Mouse (Mus musculus): ENCODE data around the gene Mrpl22. TPM values are rescaled to one million over a fixed set of nuclear protein-coding genes. Genes with fewer than 3 reads are reported as not detected.
"Not testable (repeated sequence)": the region's sequence is repeated elsewhere in the genome, so short reads cannot be mapped to it uniquely, and the experiment has no call there.

Mrpl22 gene
- polyA plus RNA-seq, 1 experiment from 2014 or later, result 132 TPM

- ATAC-seq (replicated peaks; ENCODE audit: insufficient number of reproducible peaks, low FRiP score, low TSS enrichment, low read depth) (no peak), DNase-seq (ENCODE audit: low spot score) (no peak)
- H3K4me3 ChIP-seq (ENCODE audit: low read depth, low read length), result no peak overlapping the region
- H3K9me3 ChIP-seq (replicated peaks; ENCODE audit: control insufficient read depth, low read length), result no peaks in the 10 kb centered on the region
- H3K27ac ChIP-seq (replicated peaks; ENCODE audit: low read depth, low read length), result no peak overlapping the region
- WGBS, result 96% methylated on average over 6 of the region's 6 CpGs
- no peaks in the 10 kb centered on the region for H3K36me3 ChIP-seq (replicated peaks; ENCODE audit: control insufficient read depth, insufficient read depth, low read depth, low read length)
- H3K4me2 ChIP-seq (ENCODE audit: low read depth, low read length), result no peak overlapping the region
- no peaks in the 10 kb centered on the region for H3K27me3 ChIP-seq (ENCODE audit: control insufficient read depth, insufficient read depth, low read length)
- H3K4me1 ChIP-seq (ENCODE audit: control insufficient read depth, insufficient read depth, low read length), result no peaks in the 10 kb centered on the region
- no peak overlapping the region for H3K9ac ChIP-seq (replicated peaks; ENCODE audit: low read length)
Observed at GRCm38 (mm10) chr11:58189675-58190074, 18.2 kb downstream of the Mrpl22 start.

- H3K27me3 ChIP-seq (ENCODE audit: control insufficient read depth, insufficient read depth, low read length), result no peaks in the 10 kb centered on the region
- H3K9me3 ChIP-seq (replicated peaks; ENCODE audit: control insufficient read depth, low read length), result no peaks in the 10 kb centered on the region
- no peak for ATAC-seq (replicated peaks; ENCODE audit: insufficient number of reproducible peaks, low FRiP score, low TSS enrichment, low read depth)
- no peaks in the 10 kb centered on the region for H3K36me3 ChIP-seq (replicated peaks; ENCODE audit: control insufficient read depth, insufficient read depth, low read depth, low read length)
- WGBS, result 75% methylated on average over 3 of the region's 3 CpGs
- no peak for DNase-seq (ENCODE audit: low spot score)
- no peak overlapping the region for H3K27ac ChIP-seq (replicated peaks; ENCODE audit: low read depth, low read length)
- H3K4me2 ChIP-seq (ENCODE audit: low read depth, low read length), result no peak overlapping the region
- no peaks in the 10 kb centered on the region for H3K4me1 ChIP-seq (ENCODE audit: control insufficient read depth, insufficient read depth, low read length)
- no peak overlapping the region for H3K4me3 ChIP-seq (ENCODE audit: low read depth, low read length)
- no peak overlapping the region for H3K9ac ChIP-seq (replicated peaks; ENCODE audit: low read length)
Observed at GRCm38 (mm10) chr11:58193326-58193725, 21.9 kb downstream of the Mrpl22 start.

GRCm38 (mm10) chr11:58193860-58194520, 22.5 kb downstream of the Mrpl22 start:
- Histone ChIP-seq H3K9me3 (replicated peaks; ENCODE audit: control insufficient read depth, low read length) (no peaks in the 10 kb centered on the region), H3K27ac (replicated peaks; ENCODE audit: low read depth, low read length) (no peak overlapping the region), H3K9ac (replicated peaks; ENCODE audit: low read length) (no peak overlapping the region), H3K4me1 (ENCODE audit: control insufficient read depth, insufficient read depth, low read length) (no peaks in the 10 kb centered on the region), H3K4me3 (ENCODE audit: low read depth, low read length) (no peak overlapping the region), H3K36me3 (replicated peaks; ENCODE audit: control insufficient read depth, insufficient read depth, low read depth, low read length) (no peaks in the 10 kb centered on the region), H3K27me3 (ENCODE audit: control insufficient read depth, insufficient read depth, low read length) (no peaks in the 10 kb centered on the region), H3K4me2 (ENCODE audit: low read depth, low read length) (no peak overlapping the region)
- ATAC-seq (replicated peaks; ENCODE audit: insufficient number of reproducible peaks, low FRiP score, low TSS enrichment, low read depth) (no peak), DNase-seq (ENCODE audit: low spot score) (no peak)
- WGBS, result 42% methylated on average over 4 of the region's 4 CpGs

GRCm38 (mm10) chr11:58198663-58199062, 27.2 kb downstream of the Mrpl22 start:
- no peak overlapping the region for H3K4me2 ChIP-seq (ENCODE audit: low read depth, low read length)
- H3K27me3 ChIP-seq (ENCODE audit: control insufficient read depth, insufficient read depth, low read length), result no peaks in the 10 kb centered on the region
- no peak for DNase-seq (ENCODE audit: low spot score)
- WGBS, result 89% methylated on average over 4 of the region's 4 CpGs
- H3K27ac ChIP-seq (replicated peaks; ENCODE audit: low read depth, low read length), result no peak overlapping the region
- H3K36me3 ChIP-seq (replicated peaks; ENCODE audit: control insufficient read depth, insufficient read depth, low read depth, low read length), result no peaks in the 10 kb centered on the region
- no peaks in the 10 kb centered on the region for H3K9me3 ChIP-seq (replicated peaks; ENCODE audit: control insufficient read depth, low read length)
- H3K4me3 ChIP-seq (ENCODE audit: low read depth, low read length), result no peak overlapping the region
- no peaks in the 10 kb centered on the region for H3K4me1 ChIP-seq (ENCODE audit: control insufficient read depth, insufficient read depth, low read length)
- ATAC-seq (replicated peaks; ENCODE audit: insufficient number of reproducible peaks, low FRiP score, low TSS enrichment, low read depth), result no peak
- no peak overlapping the region for H3K9ac ChIP-seq (replicated peaks; ENCODE audit: low read length)

GRCm38 (mm10) chr11:58199229-58200037, 28.0 kb downstream of the Mrpl22 start, which contains the start of the genes Igtp and Irgm2:
Igtp (plus strand) TSS chr11:58199556.
Irgm2 (plus strand) TSS chr11:58199618.
- peak; percentile 59 for DNase-seq (ENCODE audit: low spot score)
- peak; percentile 75; the same call in 1 of the 2 replicates for ATAC-seq (replicated peaks; ENCODE audit: insufficient number of reproducible peaks, low FRiP score, low TSS enrichment, low read depth)
- H3K27me3 ChIP-seq (ENCODE audit: control insufficient read depth, insufficient read depth, low read length); H3K27ac ChIP-seq (replicated peaks; ENCODE audit: low read depth, low read length); H3K4me1 ChIP-seq (ENCODE audit: control insufficient read depth, insufficient read depth, low read length); H3K36me3 ChIP-seq (replicated peaks; ENCODE audit: control insufficient read depth, insufficient read depth, low read depth, low read length); H3K9me3 ChIP-seq (replicated peaks; ENCODE audit: control insufficient read depth, low read length): not testable (repeated sequence)
- peak within 1 kb of the TSS; percentile 48; the same call in 1 of the 2 replicates for H3K9ac ChIP-seq (replicated peaks; ENCODE audit: low read length)
- H3K4me2 ChIP-seq (ENCODE audit: low read depth, low read length), result peak within 1 kb of the TSS; percentile 68
- peak within 1 kb of the TSS; percentile 39 for H3K4me3 ChIP-seq (ENCODE audit: low read depth, low read length)
- 13% methylated on average over 13 of the region's 15 CpGs for WGBS

GRCm38 (mm10) chr11:58200226-58200625, 28.8 kb downstream of the Mrpl22 start:
- no peak overlapping the region for H3K9ac ChIP-seq (replicated peaks; ENCODE audit: low read length)
- no peaks in the 10 kb centered on the region for H3K4me1 ChIP-seq (ENCODE audit: control insufficient read depth, insufficient read depth, low read length)
- DNase-seq (ENCODE audit: low spot score) (no peak), ATAC-seq (replicated peaks; ENCODE audit: insufficient number of reproducible peaks, low FRiP score, low TSS enrichment, low read depth) (no peak)
- H3K4me2 ChIP-seq (ENCODE audit: low read depth, low read length), result no peak overlapping the region
- H3K36me3 ChIP-seq (replicated peaks; ENCODE audit: control insufficient read depth, insufficient read depth, low read depth, low read length), result no peaks in the 10 kb centered on the region
- no peaks in the 10 kb centered on the region for H3K9me3 ChIP-seq (replicated peaks; ENCODE audit: control insufficient read depth, low read length)
- H3K4me3 ChIP-seq (ENCODE audit: low read depth, low read length), result no peak overlapping the region
- WGBS, result 89% methylated on average over 4 of the region's 4 CpGs
- no peak overlapping the region for H3K27ac ChIP-seq (replicated peaks; ENCODE audit: low read depth, low read length)
- no peaks in the 10 kb centered on the region for H3K27me3 ChIP-seq (ENCODE audit: control insufficient read depth, insufficient read depth, low read length)

- Histone ChIP-seq H3K4me3 (ENCODE audit: low read depth, low read length) (no peak overlapping the region), H3K9ac (replicated peaks; ENCODE audit: low read length) (no peak overlapping the region), H3K27me3 (ENCODE audit: control insufficient read depth, insufficient read depth, low read length) (no peaks in the 10 kb centered on the region), H3K27ac (replicated peaks; ENCODE audit: low read depth, low read length) (no peak overlapping the region), H3K4me2 (ENCODE audit: low read depth, low read length) (no peak overlapping the region), H3K4me1 (ENCODE audit: control insufficient read depth, insufficient read depth, low read length) (no peaks in the 10 kb centered on the region), H3K36me3 (replicated peaks; ENCODE audit: control insufficient read depth, insufficient read depth, low read depth, low read length) (no peaks in the 10 kb centered on the region), H3K9me3 (replicated peaks; ENCODE audit: control insufficient read depth, low read length) (no peaks in the 10 kb centered on the region)
- DNase-seq (ENCODE audit: low spot score), result no peak
- 84% methylated on average over 12 of the region's 12 CpGs for WGBS
- no peak for ATAC-seq (replicated peaks; ENCODE audit: insufficient number of reproducible peaks, low FRiP score, low TSS enrichment, low read depth)
Observed at GRCm38 (mm10) chr11:58201052-58201451, 29.6 kb downstream of the Mrpl22 start.

GRCm38 (mm10) chr11:58210321-58210886, 38.9 kb downstream of the Mrpl22 start:
- H3K36me3 ChIP-seq (replicated peaks; ENCODE audit: control insufficient read depth, insufficient read depth, low read depth, low read length), result no peaks in the 10 kb centered on the region
- 95% methylated on average over 1 of the region's 1 CpGs for WGBS
- DNase-seq (ENCODE audit: low spot score) (no peak), ATAC-seq (replicated peaks; ENCODE audit: insufficient number of reproducible peaks, low FRiP score, low TSS enrichment, low read depth) (no peak)
- no peaks in the 10 kb centered on the region for H3K9me3 ChIP-seq (replicated peaks; ENCODE audit: control insufficient read depth, low read length)
- no peak overlapping the region for H3K9ac ChIP-seq (replicated peaks; ENCODE audit: low read length)
- no peaks in the 10 kb centered on the region for H3K27me3 ChIP-seq (ENCODE audit: control insufficient read depth, insufficient read depth, low read length)
- H3K4me1 ChIP-seq (ENCODE audit: control insufficient read depth, insufficient read depth, low read length), result no peaks in the 10 kb centered on the region
- H3K27ac ChIP-seq (replicated peaks; ENCODE audit: low read depth, low read length), result no peak overlapping the region
- no peak overlapping the region for H3K4me2 ChIP-seq (ENCODE audit: low read depth, low read length)
- no peak overlapping the region for H3K4me3 ChIP-seq (ENCODE audit: low read depth, low read length)
